Mouse (Mus musculus) heart, adult 2 months (tissue): ENCODE results near the gene Lrrc32. TPM values are rescaled to one million over a fixed set of nuclear protein-coding genes. Genes with fewer than 3 reads are reported as not detected.

ENCODE experiments used
- DNase-seq, 2 experiments: peaks; one replicate each; pipeline ENCODE4 v3.0.0; 2021
- H3K27ac ChIP-seq: fragments of 200-600 bp; 2 replicates; pipeline ENCODE4 v1.8.1; 2022
- H3K27me3 ChIP-seq: fragments of 200-500 bp; 2 replicates; pipeline ENCODE4 v1.6.1; 2012; ENCODE audit warnings: mild to moderate bottlenecking, low read length, inconsistent platforms, mixed read lengths; ENCODE audit not compliant: control insufficient read depth, insufficient read depth
- H3K36me3 ChIP-seq: fragments of 200-500 bp; 2 replicates; pipeline ENCODE4 v1.6.1; 2012; ENCODE audit warnings: low read length, inconsistent platforms; ENCODE audit not compliant: control insufficient read depth, insufficient read depth
- H3K4me1 ChIP-seq: fragments of 200-500 bp; 2 replicates; pipeline ENCODE4 v1.6.1; 2011; ENCODE audit warnings: low read length; ENCODE audit not compliant: control insufficient read depth, insufficient read depth
- H3K4me3 ChIP-seq: fragments of 200-600 bp; 2 replicates; pipeline ENCODE4 v1.8.1; 2022
- H3K79me2 ChIP-seq: fragments of 200-500 bp; replicated peaks from 2 replicates; pipeline ENCODE4 v1.6.1; 2012; ENCODE audit warnings: mild to moderate bottlenecking, inconsistent platforms, low read length, moderate library complexity, mixed read lengths; ENCODE audit not compliant: control insufficient read depth, insufficient read depth
- H3K9ac ChIP-seq: fragments of 200-500 bp; 2 replicates; pipeline ENCODE4 v1.6.1; 2012; ENCODE audit warnings: low read depth, mild to moderate bottlenecking, control low read depth, inconsistent platforms, low read length, mixed read lengths
- CTCF ChIP-seq: fragments of 200-600 bp; IDR thresholded peaks from 2 replicates; pipeline ENCODE4 v1.8.1; 2022; ENCODE audit warnings: antibody characterized with exemption, mild to moderate bottlenecking, moderate library complexity
- EP300 ChIP-seq: fragments of 200-500 bp; IDR thresholded peaks from 2 replicates; pipeline ENCODE4 v1.6.1; 2011; ENCODE audit warnings: low read depth, low read length, control low read depth; ENCODE audit not compliant: insufficient read depth
- POLR2A ChIP-seq: fragments of 200-500 bp; IDR thresholded peaks from 2 replicates; pipeline ENCODE4 v1.6.1; 2011; ENCODE audit warnings: mild to moderate bottlenecking, low read depth, low read length, control low read depth; ENCODE audit not compliant: insufficient read depth
- WGBS: fragments of 180-500 bp; shearing (Covaris S2); methylation state at CpG from one replicate; pipeline ENCODE4 v1.1.7; 2018; 5-methylcytosine and 5-hydroxymethylcytosine counted together
- intact Hi-C: fragments of 180-260 bp; cut with DNase I; formaldehyde crosslinking; loops from one replicate; pipeline ENCODE4 v1.15.1; 2025
- polyA plus RNA-seq: library from polyadenylated mRNA; depleted of rRNA; stranded (reverse); fragments of >200 nt; gene quantifications from 2 replicates; pipeline ENCODE4 v1.2.3, GENCODE M21; 2012
- total RNA-seq, 2 experiments: library from RNA; stranded (reverse); gene quantifications; 2 replicates each; pipeline ENCODE4 v1.2.3; 2021

Gene Lrrc32
- total and polyA plus RNA-seq, 3 experiments: 13.6 to 14.5 (median 13.7) TPM

GRCm38 (mm10) chr7:98501078-98501477, 12.0 kb downstream of the Lrrc32 start:
- intact Hi-C loops: no loop called here
- H3K79me2 ChIP-seq: no peaks in the 10 kb centered on the region
- no peak overlapping the region for H3K4me3 ChIP-seq
- peak in 1 of 2 experiments; percentile 3 for DNase-seq
- 98% methylated on average over 7 of the region's 7 CpGs for WGBS
- H3K36me3 ChIP-seq: no peaks in the 10 kb centered on the region
- peak overlapping the region; percentile 65 for H3K27ac ChIP-seq
- H3K4me1 ChIP-seq: peaks cover 18% of the 10 kb centered on the region
- TF ChIP-seq EP300: no peak
- TF ChIP-seq CTCF: no peak
- TF ChIP-seq POLR2A: no peak
- no peak overlapping the region for H3K9ac ChIP-seq
- H3K27me3 ChIP-seq: no peaks in the 10 kb centered on the region

DNA sequence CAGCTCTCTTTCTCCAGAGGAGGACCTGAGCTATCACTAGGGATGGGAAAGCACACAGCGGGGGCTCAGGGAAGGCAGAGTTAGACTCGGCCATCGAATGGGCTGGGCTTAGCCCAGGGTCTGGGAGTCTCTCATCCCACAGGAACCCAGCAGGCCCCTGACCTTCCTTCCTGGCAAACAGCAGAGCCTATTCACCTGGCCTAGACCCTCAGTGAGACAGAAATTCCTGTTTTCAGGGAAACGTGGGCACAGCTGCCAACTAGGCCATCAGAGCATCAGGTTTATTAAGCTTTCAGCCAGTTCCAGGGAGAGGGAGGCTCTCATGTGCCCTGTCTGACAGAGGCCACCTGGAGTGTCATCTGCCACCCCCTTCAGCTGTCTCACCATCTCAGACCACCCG, 13.8 kb downstream of the Lrrc32 start:
- Histone ChIP-seq H3K27me3 (no peaks in the 10 kb centered on the region), H3K9ac (no peak overlapping the region), H3K79me2 (no peaks in the 10 kb centered on the region), H3K36me3 (no peaks in the 10 kb centered on the region), H3K27ac (peak overlapping the region; percentile 49), H3K4me1 (peaks cover 18% of the 10 kb centered on the region), H3K4me3 (no peak overlapping the region)
- WGBS: 43% methylated on average over 5 of the region's 5 CpGs
- TF ChIP-seq CTCF (no peak), POLR2A (no peak), EP300 (no peak)
- DNase-seq: no peak
- intact Hi-C loops: no loop called here

DNA sequence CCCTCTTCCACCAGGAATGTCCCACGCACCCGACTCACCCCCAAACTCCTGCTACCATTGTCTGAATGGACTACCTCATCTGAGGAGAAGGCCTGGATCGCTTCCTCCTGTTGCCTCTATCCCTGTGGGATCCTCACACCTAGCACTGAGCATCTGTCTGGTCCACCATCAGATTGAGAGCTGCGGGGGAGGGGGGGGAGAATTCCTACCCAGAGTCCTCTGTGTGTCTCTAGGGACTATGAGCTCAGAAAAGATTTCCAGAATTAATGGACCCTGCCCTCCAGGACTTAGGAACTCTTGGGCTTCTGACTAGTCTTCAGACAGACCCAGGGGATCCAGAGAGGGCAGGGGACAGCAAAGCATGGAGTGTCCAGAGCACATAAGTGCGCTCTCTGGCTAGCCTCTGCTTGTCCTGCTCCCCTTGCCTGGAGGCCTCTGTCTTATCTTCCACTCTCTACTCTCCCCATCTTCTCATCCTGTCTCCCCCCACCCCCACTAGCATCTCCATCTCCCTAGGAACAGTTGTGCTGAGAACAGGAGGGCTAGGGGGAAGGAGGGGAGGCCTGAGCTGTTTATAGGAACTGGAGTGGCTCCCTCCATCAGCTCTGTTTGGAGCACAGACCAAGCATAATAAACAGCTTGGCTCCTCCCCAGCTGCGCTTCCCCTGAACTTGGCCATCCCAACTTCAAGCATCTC, 15.0 kb downstream of the Lrrc32 start:
- Histone ChIP-seq H3K9ac (no peak overlapping the region), H3K4me1 (peaks cover 18% of the 10 kb centered on the region), H3K79me2 (no peaks in the 10 kb centered on the region), H3K27ac (peak overlapping the region; percentile 73), H3K4me3 (no peak overlapping the region), H3K27me3 (no peaks in the 10 kb centered on the region), H3K36me3 (no peaks in the 10 kb centered on the region)
- WGBS: 64% methylated on average over 6 of the region's 6 CpGs
- peak; percentile 61 to 63 for DNase-seq
- no peak for TF ChIP-seq EP300
- TF ChIP-seq CTCF: no peak
- TF ChIP-seq POLR2A: no peak
- intact Hi-C loops: no loop called here

DNA sequence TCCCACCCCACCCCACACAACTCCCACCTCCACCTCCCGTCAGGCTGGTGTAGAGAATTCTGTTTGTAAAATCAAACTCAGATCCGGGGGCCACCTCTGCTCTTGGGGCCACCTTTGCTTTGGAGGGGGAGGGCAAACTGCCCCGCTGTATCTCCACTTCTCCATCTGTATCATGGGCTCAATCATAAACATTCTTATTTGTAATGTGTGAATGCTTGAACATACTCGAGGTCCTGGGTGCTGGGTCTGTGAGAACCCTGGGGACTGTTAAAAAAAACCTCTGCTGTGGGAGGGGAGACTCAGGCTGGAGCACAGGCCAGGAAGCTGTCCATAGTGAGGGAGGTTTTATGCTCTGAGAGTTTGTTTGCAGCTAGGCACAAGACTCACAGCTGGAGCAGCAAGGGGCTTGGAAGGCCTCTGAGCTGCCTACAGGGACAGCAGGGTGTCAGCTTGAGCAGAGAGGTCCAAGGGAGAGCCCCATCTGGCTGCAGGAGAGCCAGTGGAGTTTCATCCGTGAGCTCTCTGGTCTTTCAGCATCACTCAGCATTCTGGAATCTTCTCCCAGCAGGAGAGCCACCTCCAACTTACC, 15.7 kb downstream of the Lrrc32 start:
- TF ChIP-seq CTCF (peak; percentile 19; the same call in 1 of the 2 replicates), POLR2A (no peak)
- peak; percentile 55 to 72 for DNase-seq
- no peaks in the 10 kb centered on the region for H3K27me3 ChIP-seq
- intact Hi-C loops: no loop called here
- H3K36me3 ChIP-seq: no peaks in the 10 kb centered on the region
- H3K4me1 ChIP-seq: peaks cover 16% of the 10 kb centered on the region
- WGBS: 45% methylated on average over 5 of the region's 5 CpGs
- H3K27ac ChIP-seq: peak overlapping the region; percentile 69
- no peaks in the 10 kb centered on the region for H3K79me2 ChIP-seq
- H3K9ac ChIP-seq: no peak overlapping the region
- H3K4me3 ChIP-seq: no peak overlapping the region

DNA sequence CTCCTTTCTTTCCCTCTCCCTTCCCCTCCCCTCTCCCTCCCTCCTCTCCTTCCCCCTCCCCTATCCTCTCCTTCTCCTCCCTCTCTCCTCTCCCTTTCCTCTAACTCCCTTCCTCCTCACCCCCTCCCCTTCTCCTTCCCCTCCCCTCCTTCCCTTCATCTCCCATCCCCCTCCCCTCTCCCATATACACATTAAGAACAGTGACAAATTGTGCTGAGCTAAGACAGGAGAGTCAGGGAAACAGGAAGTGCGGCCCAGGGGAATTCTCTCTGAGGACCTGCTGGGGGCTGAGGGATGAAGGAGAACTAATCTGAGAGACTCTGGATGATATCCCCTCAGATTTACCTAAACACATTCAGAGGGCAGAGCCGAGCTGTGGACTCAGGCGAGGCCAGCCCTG, 16.6 kb downstream of the Lrrc32 start:
- no peak overlapping the region for H3K27ac ChIP-seq

More for the DNA sequence above, 16.6 kb downstream of the Lrrc32 start:
- TF ChIP-seq EP300: no peak
- 82% methylated on average over 3 of the region's 3 CpGs for WGBS
- no peaks in the 10 kb centered on the region for H3K27me3 ChIP-seq
- peak in 1 of 2 experiments; percentile 15 for DNase-seq
- H3K36me3 ChIP-seq: no peaks in the 10 kb centered on the region
- peaks cover 11% of the 10 kb centered on the region for H3K4me1 ChIP-seq
- intact Hi-C loops: no loop called here
- no peaks in the 10 kb centered on the region for H3K79me2 ChIP-seq
- H3K9ac ChIP-seq: no peak overlapping the region
- H3K4me3 ChIP-seq: no peak overlapping the region
